Mouse (Mus musculus) embryonic facial prominence, embryonic 13.5 days (tissue): ENCODE measurements at regions not wholly inside any gene's neighbourhood (a gene's known extent, or its start where the extent isn't known, plus 50 kb on each side); places are given as distances from the start of the nearest gene placed in this dataset.

Source experiments
- ATAC-seq: fragments of 200-750 bp; cut with Nextera tagmentation; 2 replicates; pipeline ENCODE4 v1.8.0; 2017; ENCODE audit warnings: low read depth; ENCODE audit not compliant: insufficient number of reproducible peaks, insufficient read depth, low FRiP score, low TSS enrichment
- H3K27ac ChIP-seq: fragments of 300-500 bp; sonication (generic); 2 replicates; pipeline ENCODE4 v1.5.1; 2015; ENCODE audit warnings: moderate library complexity, mild to moderate bottlenecking, inconsistent platforms
- H3K27me3 ChIP-seq: fragments of 300-500 bp; sonication (generic); 2 replicates; pipeline ENCODE4 v1.6.1; 2015; ENCODE audit warnings: mild to moderate bottlenecking, inconsistent platforms
- H3K36me3 ChIP-seq: fragments of 300-500 bp; sonication (generic); 2 replicates; pipeline ENCODE4 v1.6.1; 2015; ENCODE audit warnings: mild to moderate bottlenecking, inconsistent platforms
- H3K4me1 ChIP-seq: fragments of 300-500 bp; sonication (generic); 2 replicates; pipeline ENCODE4 v1.6.1; 2015; ENCODE audit warnings: inconsistent platforms
- H3K4me2 ChIP-seq: fragments of 300-500 bp; sonication (generic); 2 replicates; pipeline ENCODE4 v1.6.1; 2015; ENCODE audit warnings: moderate library complexity, mild to moderate bottlenecking, inconsistent platforms
- H3K4me3 ChIP-seq: fragments of 300-500 bp; sonication (generic); 2 replicates; pipeline ENCODE4 v1.5.1; 2015; ENCODE audit warnings: mild to moderate bottlenecking, inconsistent platforms
- H3K9ac ChIP-seq: fragments of 300-500 bp; sonication (generic); 2 replicates; pipeline ENCODE4 v1.6.1; 2015; ENCODE audit warnings: mild to moderate bottlenecking, inconsistent platforms
- H3K9me3 ChIP-seq: fragments of 300-500 bp; sonication (generic); 2 replicates; pipeline ENCODE4 v1.6.1; 2016; ENCODE audit warnings: inconsistent platforms
- WGBS: fragments of 180-500 bp; shearing (Covaris S2); methylation state at CpG from one replicate; pipeline ENCODE4 v1.1.7; 2015; ENCODE audit warnings: mixed read lengths; 5-methylcytosine and 5-hydroxymethylcytosine counted together

GRCm38 (mm10) chr15:31855188-31855587, 253.5 kb downstream of the Fam173b start:
- Histone ChIP-seq H3K4me1 (no peaks in the 10 kb centered on the region), H3K27me3 (no peaks in the 10 kb centered on the region), H3K4me3 (no peak overlapping the region), H3K9me3 (no peaks in the 10 kb centered on the region), H3K4me2 (no peak overlapping the region), H3K9ac (no peak overlapping the region), H3K36me3 (no peaks in the 10 kb centered on the region), H3K27ac (no peak overlapping the region)
- ATAC-seq = 0 out of 2 replicates have a peak, but pooled peaks have one; percentile 37
- 24% methylated on average over 3 of the region's 3 CpGs for WGBS

- Histone ChIP-seq H3K4me2 (no peak overlapping the region), H3K27ac (no peak overlapping the region), H3K9me3 (no peaks in the 10 kb centered on the region), H3K4me3 (no peak overlapping the region), H3K9ac (no peak overlapping the region), H3K4me1 (peaks cover 6% of the 10 kb centered on the region; the same call in 1 of the 2 replicates), H3K27me3 (no peaks in the 10 kb centered on the region), H3K36me3 (no peaks in the 10 kb centered on the region)
- ATAC-seq = no peak
- WGBS = 76% methylated on average over 3 of the region's 3 CpGs
Observed at GRCm38 (mm10) chr15:31869100-31869499, 267.4 kb downstream of the Fam173b start.

GRCm38 (mm10) chr15:31869673-31870417, 268.2 kb downstream of the Fam173b start:
- ATAC-seq = no peak
- H3K9me3 ChIP-seq = no peaks in the 10 kb centered on the region
- H3K4me2 ChIP-seq = no peak overlapping the region
- no peak overlapping the region for H3K9ac ChIP-seq
- H3K4me1 ChIP-seq = peaks cover 6% of the 10 kb centered on the region; the same call in 1 of the 2 replicates
- H3K36me3 ChIP-seq = no peaks in the 10 kb centered on the region
- no peaks in the 10 kb centered on the region for H3K27me3 ChIP-seq
- H3K4me3 ChIP-seq = no peak overlapping the region
- 46% methylated on average over 14 of the region's 14 CpGs for WGBS
- H3K27ac ChIP-seq = no peak overlapping the region

GRCm38 (mm10) chr15:31875436-31875835, 273.8 kb downstream of the Fam173b start:
- no peak overlapping the region for H3K4me3 ChIP-seq
- H3K27me3 ChIP-seq = no peaks in the 10 kb centered on the region
- no peak overlapping the region for H3K27ac ChIP-seq
- H3K9me3 ChIP-seq = no peaks in the 10 kb centered on the region
- H3K9ac ChIP-seq = no peak overlapping the region
- no peaks in the 10 kb centered on the region for H3K36me3 ChIP-seq
- H3K4me2 ChIP-seq = no peak overlapping the region
- WGBS = 83% methylated on average over 2 of the region's 2 CpGs
- ATAC-seq = no peak
- 0 out of 2 replicates have a peak, but pooled peaks cover 2% of the 10 kb centered on the region for H3K4me1 ChIP-seq

GRCm38 (mm10) chr15:31880479-31880878, 278.8 kb downstream of the Fam173b start:
- Histone ChIP-seq H3K36me3 (no peaks in the 10 kb centered on the region), H3K9me3 (no peaks in the 10 kb centered on the region), H3K4me3 (no peak overlapping the region), H3K4me1 (no peaks in the 10 kb centered on the region; the same call in 1 of the 2 replicates), H3K27me3 (no peaks in the 10 kb centered on the region), H3K9ac (no peak overlapping the region), H3K27ac (no peak overlapping the region), H3K4me2 (no peak overlapping the region)
- ATAC-seq = no peak
- WGBS = 86% methylated on average over 9 of the region's 9 CpGs

GRCm38 (mm10) chr15:31882331-31882730, 280.7 kb downstream of the Fam173b start:
- ATAC-seq = no peak
- Histone ChIP-seq H3K4me1 (no peaks in the 10 kb centered on the region; the same call in 1 of the 2 replicates), H3K9me3 (no peaks in the 10 kb centered on the region), H3K27me3 (no peaks in the 10 kb centered on the region), H3K9ac (no peak overlapping the region), H3K36me3 (no peaks in the 10 kb centered on the region), H3K4me3 (no peak overlapping the region), H3K27ac (no peak overlapping the region), H3K4me2 (no peak overlapping the region)
- WGBS = 63% methylated on average over 5 of the region's 5 CpGs

- Histone ChIP-seq H3K4me1 (no peaks in the 10 kb centered on the region; the same call in 1 of the 2 replicates), H3K9ac (no peak overlapping the region), H3K9me3 (no peaks in the 10 kb centered on the region), H3K4me3 (no peak overlapping the region), H3K27ac (no peak overlapping the region), H3K36me3 (no peaks in the 10 kb centered on the region), H3K4me2 (no peak overlapping the region), H3K27me3 (no peaks in the 10 kb centered on the region)
- 71% methylated on average over 9 of the region's 9 CpGs for WGBS
- no peak for ATAC-seq
Observed at GRCm38 (mm10) chr15:31883516-31883915, 281.9 kb downstream of the Fam173b start.

GRCm38 (mm10) chr15:31898904-31899650, 278.0 kb upstream of the Tas2r119 start:
- Histone ChIP-seq H3K27me3 (no peaks in the 10 kb centered on the region), H3K4me1 (no peaks in the 10 kb centered on the region), H3K4me2 (no peak overlapping the region), H3K4me3 (no peak overlapping the region), H3K36me3 (no peaks in the 10 kb centered on the region), H3K9ac (no peak overlapping the region), H3K9me3 (no peaks in the 10 kb centered on the region), H3K27ac (no peak overlapping the region)
- ATAC-seq = no peak
- WGBS = 79% methylated on average over 13 of the region's 13 CpGs

- no peak for ATAC-seq
- Histone ChIP-seq H3K27me3 (no peaks in the 10 kb centered on the region), H3K27ac (no peak overlapping the region), H3K4me3 (no peak overlapping the region), H3K36me3 (no peaks in the 10 kb centered on the region), H3K9me3 (no peaks in the 10 kb centered on the region), H3K9ac (no peak overlapping the region), H3K4me1 (no peaks in the 10 kb centered on the region), H3K4me2 (no peak overlapping the region)
- 68% methylated on average over 4 of the region's 4 CpGs for WGBS
Observed at GRCm38 (mm10) chr15:31900325-31900724, 276.8 kb upstream of the Tas2r119 start.

GRCm38 (mm10) chr15:31908432-31908831, 268.7 kb upstream of the Tas2r119 start:
- H3K27me3 ChIP-seq = no peaks in the 10 kb centered on the region
- no peak overlapping the region for H3K4me3 ChIP-seq
- no peaks in the 10 kb centered on the region for H3K36me3 ChIP-seq
- H3K4me1 ChIP-seq = no peaks in the 10 kb centered on the region
- H3K9ac ChIP-seq = no peak overlapping the region
- no peak overlapping the region for H3K27ac ChIP-seq
- ATAC-seq = no peak
- 86% methylated on average over 9 of the region's 9 CpGs for WGBS
- H3K9me3 ChIP-seq = no peaks in the 10 kb centered on the region
- no peak overlapping the region for H3K4me2 ChIP-seq

- H3K27ac ChIP-seq = no peak overlapping the region
- no peak overlapping the region for H3K9ac ChIP-seq
- WGBS = 90% methylated on average over 3 of the region's 3 CpGs
- no peak overlapping the region for H3K4me3 ChIP-seq
- H3K9me3 ChIP-seq = no peaks in the 10 kb centered on the region
- H3K27me3 ChIP-seq = no peaks in the 10 kb centered on the region
- no peak overlapping the region for H3K4me2 ChIP-seq
- H3K4me1 ChIP-seq = no peaks in the 10 kb centered on the region
- no peaks in the 10 kb centered on the region for H3K36me3 ChIP-seq
- ATAC-seq = no peak
Observed at GRCm38 (mm10) chr15:31911978-31912377, 265.1 kb upstream of the Tas2r119 start.

GRCm38 (mm10) chr15:31921485-31921884, 255.6 kb upstream of the Tas2r119 start:
- Histone ChIP-seq H3K27me3 (no peaks in the 10 kb centered on the region), H3K9me3 (peaks cover 6% of the 10 kb centered on the region), H3K27ac (no peak overlapping the region), H3K36me3 (no peaks in the 10 kb centered on the region), H3K4me1 (no peaks in the 10 kb centered on the region), H3K4me2 (no peak overlapping the region), H3K4me3 (no peak overlapping the region), H3K9ac (no peak overlapping the region)
- 77% methylated on average over 3 of the region's 3 CpGs for WGBS
- no peak for ATAC-seq
